Mouse (Mus musculus): ENCODE data around the gene Gm45837. TPM values are rescaled to one million over a fixed set of nuclear protein-coding genes. Genes with fewer than 3 reads are reported as not detected.

Gm45837 gene
- total and polyA plus RNA-seq, 3 experiments = 1.2 TPM; not detected in 2

DNA sequence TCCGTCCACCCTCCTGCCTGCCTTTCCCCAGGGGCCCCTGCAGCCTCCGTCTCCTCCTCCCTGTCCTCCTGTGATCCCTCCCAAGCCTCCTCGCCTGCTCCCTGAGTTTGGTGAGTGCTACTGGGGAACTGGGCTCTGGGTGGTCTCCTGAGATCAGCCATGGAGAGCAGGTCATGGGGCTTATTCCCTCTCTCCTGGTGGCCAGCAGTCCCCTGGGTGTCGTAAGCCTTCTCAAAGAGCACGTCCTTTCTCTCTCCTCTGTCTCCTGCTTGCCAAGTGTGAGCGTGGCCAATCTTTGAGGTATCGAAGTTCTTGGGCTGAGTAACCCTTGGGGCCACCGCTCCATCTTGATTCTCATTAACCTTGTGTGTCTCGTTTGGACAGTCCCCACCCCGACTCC lies 25.8 kb upstream of the Gm45837 start:
- TF ChIP-seq TAL1 (IDR thresholded peaks at IDR 0.05; ENCODE audit: low read length) (no peak), TCF12 (IDR thresholded peaks at IDR 0.05; ENCODE audit: low read depth, low read length) (no peak), CHD1 (IDR thresholded peaks at IDR 0.05; ENCODE audit: low read depth, low read length) (no peak), MAX (IDR thresholded peaks at IDR 0.05; ENCODE audit: low read length) (no peak), GABPA (IDR thresholded peaks at IDR 0.05; ENCODE audit: low read depth, low read length) (no peak), MYC (IDR thresholded peaks at IDR 0.05; ENCODE audit: low read depth, low read length) (no peak), NRF1 (IDR thresholded peaks at IDR 0.05; ENCODE audit: insufficient read depth, low read depth, low read length, poor library complexity, severe bottlenecking) (no peak), HCFC1 (IDR thresholded peaks at IDR 0.05; ENCODE audit: low read depth, low read length) (no peak), POLR2A (IDR thresholded peaks at IDR 0.05; ENCODE audit: control insufficient read depth in 1 of 2, insufficient read depth in 1 of 2, low read depth in 1 of 2, low read length in 2 of 2, poor library complexity in 1 of 2) (no peak), ZC3H11A (IDR thresholded peaks at IDR 0.05; ENCODE audit: low read depth, low read length) (no peak), MAFK (IDR thresholded peaks at IDR 0.05; ENCODE audit: borderline replicate concordance, low read depth, low read length) (no peak), TBP (IDR thresholded peaks at IDR 0.05; ENCODE audit: low read depth, low read length) (no peak), ZNF384 (IDR thresholded peaks at IDR 0.05; ENCODE audit: low read depth, low read length) (no peak)
- no peak overlapping the region for H3K4me3 ChIP-seq (ENCODE audit: control insufficient read depth in 1 of 2, insufficient read depth in 1 of 2, low read depth in 2 of 2, low read length in 2 of 2)
- no peak for DNase-seq (ENCODE audit: low read depth, low spot score)
- no peaks in the 10 kb centered on the region for H3K27me3 ChIP-seq (ENCODE audit: control insufficient read depth in 1 of 2, insufficient read depth in 2 of 2, low read length in 2 of 2)
- no peaks in the 10 kb centered on the region for H3K4me1 ChIP-seq (ENCODE audit: control insufficient read depth in 1 of 2, insufficient read depth in 2 of 2, low read length in 2 of 2)
- H3K79me2 ChIP-seq (ENCODE audit: control insufficient read depth, insufficient read depth, low read length, poor library complexity) = no peaks in the 10 kb centered on the region
- no peaks in the 10 kb centered on the region for H3K9me3 ChIP-seq (replicated peaks; ENCODE audit: insufficient read depth, low read length)
- H3K27ac ChIP-seq (ENCODE audit: control insufficient read depth, low read depth, low read length) = no peak overlapping the region
- H3K36me3 ChIP-seq (ENCODE audit: control insufficient read depth in 1 of 2, insufficient read depth in 2 of 2, low read length in 2 of 2) = no peaks in the 10 kb centered on the region; a peak in 1 of 4 replicates
- H3K9ac ChIP-seq (ENCODE audit: control insufficient read depth, low read depth, low read length, poor library complexity, severe bottlenecking) = no peak overlapping the region

DNA sequence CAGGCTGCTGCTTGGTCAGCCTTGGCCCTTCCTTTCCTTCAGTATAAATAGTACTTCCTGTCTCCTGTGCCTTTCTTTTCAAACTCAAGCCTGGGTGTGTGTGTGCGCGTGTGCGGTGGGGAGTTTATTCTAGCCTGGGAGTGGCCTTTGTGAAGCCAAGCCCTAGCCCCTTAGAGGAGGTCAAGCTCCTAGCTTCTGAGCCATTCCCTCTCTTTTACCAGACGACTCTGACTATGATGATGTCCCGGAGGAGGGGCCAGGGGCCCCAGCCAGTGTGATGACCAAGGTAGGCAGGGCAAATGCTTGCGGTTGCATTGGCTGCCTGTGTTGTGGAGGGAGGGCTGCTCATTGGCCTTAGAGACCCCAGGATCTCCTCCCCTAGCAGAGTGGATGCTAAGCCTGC lies 25.4 kb upstream of the Gm45837 start:
- Histone ChIP-seq H3K27me3 (ENCODE audit: control insufficient read depth in 1 of 2, insufficient read depth in 2 of 2, low read length in 2 of 2) (no peaks in the 10 kb centered on the region), H3K9me3 (replicated peaks; ENCODE audit: insufficient read depth, low read length) (no peaks in the 10 kb centered on the region), H3K27ac (ENCODE audit: control insufficient read depth, low read depth, low read length) (no peak overlapping the region), H3K4me3 (ENCODE audit: control insufficient read depth in 1 of 2, insufficient read depth in 1 of 2, low read depth in 2 of 2, low read length in 2 of 2) (no peak overlapping the region), H3K9ac (ENCODE audit: control insufficient read depth, low read depth, low read length, poor library complexity, severe bottlenecking) (no peak overlapping the region), H3K36me3 (ENCODE audit: control insufficient read depth in 1 of 2, insufficient read depth in 2 of 2, low read length in 2 of 2) (no peaks in the 10 kb centered on the region; a peak in 1 of 4 replicates), H3K79me2 (ENCODE audit: control insufficient read depth, insufficient read depth, low read length, poor library complexity) (no peaks in the 10 kb centered on the region), H3K4me1 (ENCODE audit: control insufficient read depth in 1 of 2, insufficient read depth in 2 of 2, low read length in 2 of 2) (no peaks in the 10 kb centered on the region)
- DNase-seq (ENCODE audit: low read depth, low spot score) = no peak
- TF ChIP-seq TAL1 (IDR thresholded peaks at IDR 0.05; ENCODE audit: low read length) (no peak), RAD21 (IDR thresholded peaks at IDR 0.05; ENCODE audit: low read depth, low read length) (no peak), POLR2AphosphoS5 (IDR thresholded peaks at IDR 0.05; ENCODE audit: borderline replicate concordance, low read depth, low read length) (no peak), MAX (IDR thresholded peaks at IDR 0.05; ENCODE audit: low read length) (no peak), NRF1 (IDR thresholded peaks at IDR 0.05; ENCODE audit: insufficient read depth, low read depth, low read length, poor library complexity, severe bottlenecking) (no peak), SMC3 (IDR thresholded peaks at IDR 0.05; ENCODE audit: low read depth, low read length) (no peak), MAFK (IDR thresholded peaks at IDR 0.05; ENCODE audit: borderline replicate concordance, low read depth, low read length) (no peak), ETS1 (IDR thresholded peaks at IDR 0.05; ENCODE audit: low read depth, low read length) (no peak)

All from MEL (cell line).